Mouse (Mus musculus) neural tube, embryonic 14.5 days (tissue): ENCODE measurements around the gene A2ml1. TPM values are rescaled to one million over a fixed set of nuclear protein-coding genes. Genes with fewer than 3 reads are reported as not detected.

Source experiments
- ATAC-seq: fragments of 200-750 bp; cut with Nextera tagmentation; 2 replicates; pipeline ENCODE4 v1.8.0; 2017; ENCODE audit warnings: low read depth, mild to moderate bottlenecking, moderate TSS enrichment, moderate library complexity
- H3K27ac ChIP-seq: fragments of 300-500 bp; sonication (generic); 2 replicates; pipeline ENCODE4 v1.5.1; 2014; ENCODE audit warnings: low read depth, mild to moderate bottlenecking, control low read depth, low read length, moderate library complexity, mixed read lengths
- H3K27me3 ChIP-seq: fragments of 300-500 bp; sonication (generic); 2 replicates; pipeline ENCODE4 v1.6.1; 2014; ENCODE audit warnings: low read length; ENCODE audit not compliant: control insufficient read depth, insufficient read depth
- H3K36me3 ChIP-seq: fragments of 300-500 bp; sonication (generic); 2 replicates; pipeline ENCODE4 v1.6.1; 2014; ENCODE audit warnings: low read length, mixed read lengths; ENCODE audit not compliant: control insufficient read depth, insufficient read depth
- H3K4me1 ChIP-seq: fragments of 300-500 bp; sonication (generic); 2 replicates; pipeline ENCODE4 v1.6.1; 2014; ENCODE audit warnings: low read length; ENCODE audit not compliant: control insufficient read depth, insufficient read depth
- H3K4me2 ChIP-seq: fragments of 300-500 bp; sonication (generic); 2 replicates; pipeline ENCODE4 v1.6.1; 2014; ENCODE audit warnings: mild to moderate bottlenecking, low read depth, low read length, control low read depth
- H3K4me3 ChIP-seq: fragments of 300-500 bp; sonication (generic); 2 replicates; pipeline ENCODE4 v1.5.1; 2014; ENCODE audit warnings: low read depth, low read length, control low read depth, mixed read lengths
- H3K9ac ChIP-seq: fragments of 300-500 bp; sonication (generic); replicated peaks from 2 replicates; pipeline ENCODE4 v1.6.1; 2014; ENCODE audit warnings: low read depth, mild to moderate bottlenecking, control low read depth, low read length, mixed read lengths
- H3K9me3 ChIP-seq: fragments of 300-500 bp; sonication (generic); 2 replicates; pipeline ENCODE4 v1.6.1; 2016; ENCODE audit warnings: low read length; ENCODE audit not compliant: control insufficient read depth
- WGBS: fragments of 180-500 bp; shearing (Covaris S2); extraction: QIAGEN DNeasy Blood & Tissue Kit; methylation state at CpG from one replicate; pipeline ENCODE4 v1.1.7; 2014; 5-methylcytosine and 5-hydroxymethylcytosine counted together
- polyA plus RNA-seq: library from polyadenylated mRNA; unstranded; fragments of >200 nt; fragmentation: Nextera tagmentation; extraction: Ambion mirVana; gene quantifications from 2 replicates; pipeline ENCODE4 v1.2.1, GENCODE M21; 2014

Gene A2ml1
- polyA plus RNA-seq, 1 experiment from 2014 or later = 3.7 TPM

- H3K4me3 ChIP-seq = no peak overlapping the region
- no peaks in the 10 kb centered on the region for H3K9me3 ChIP-seq
- H3K27me3 ChIP-seq = no peaks in the 10 kb centered on the region
- no peak overlapping the region for H3K4me2 ChIP-seq
- H3K4me1 ChIP-seq = no peaks in the 10 kb centered on the region
- H3K27ac ChIP-seq = no peak overlapping the region
- no peaks in the 10 kb centered on the region for H3K36me3 ChIP-seq
- no peak overlapping the region for H3K9ac ChIP-seq
- WGBS = 25% methylated on average over 10 of the region's 10 CpGs
- no peak for ATAC-seq
These were observed 2.8 kb upstream of the A2ml1 start for GRCm38 (mm10) chr6:128584070-128584660.

GRCm38 (mm10) chr6:128577301-128577700 is 4.1 kb downstream of the A2ml1 start:
- H3K9ac ChIP-seq = no peak overlapping the region
- 87% methylated on average over 9 of the region's 9 CpGs for WGBS
- no peaks in the 10 kb centered on the region for H3K4me1 ChIP-seq
- ATAC-seq = no peak
- no peak overlapping the region for H3K27ac ChIP-seq
- H3K36me3 ChIP-seq = no peaks in the 10 kb centered on the region
- H3K27me3 ChIP-seq = no peaks in the 10 kb centered on the region
- no peaks in the 10 kb centered on the region for H3K9me3 ChIP-seq
- H3K4me3 ChIP-seq = no peak overlapping the region
- no peak overlapping the region for H3K4me2 ChIP-seq

- Histone ChIP-seq H3K36me3 (no peaks in the 10 kb centered on the region), H3K4me1 (no peaks in the 10 kb centered on the region), H3K27ac (no peak overlapping the region), H3K9ac (no peak overlapping the region), H3K9me3 (no peaks in the 10 kb centered on the region), H3K27me3 (no peaks in the 10 kb centered on the region), H3K4me3 (no peak overlapping the region), H3K4me2 (no peak overlapping the region)
- no peak for ATAC-seq
- WGBS = 89% methylated on average over 11 of the region's 11 CpGs
These were observed 14.8 kb downstream of the A2ml1 start for GRCm38 (mm10) chr6:128566589-128566988.

- Histone ChIP-seq H3K4me2 (no peak overlapping the region), H3K9me3 (no peaks in the 10 kb centered on the region), H3K9ac (no peak overlapping the region), H3K27me3 (no peaks in the 10 kb centered on the region), H3K36me3 (no peaks in the 10 kb centered on the region), H3K4me1 (no peaks in the 10 kb centered on the region), H3K4me3 (no peak overlapping the region), H3K27ac (no peak overlapping the region)
- ATAC-seq = no peak
- 91% methylated on average over 7 of the region's 7 CpGs for WGBS
These were observed 27.4 kb downstream of the A2ml1 start for GRCm38 (mm10) chr6:128554049-128554448.

GRCm38 (mm10) chr6:128549463-128550452 is 31.6 kb downstream of the A2ml1 start:
- Histone ChIP-seq H3K4me1 (no peaks in the 10 kb centered on the region), H3K9me3 (no peaks in the 10 kb centered on the region), H3K4me3 (no peak overlapping the region), H3K36me3 (no peaks in the 10 kb centered on the region), H3K27me3 (no peaks in the 10 kb centered on the region), H3K4me2 (no peak overlapping the region), H3K27ac (no peak overlapping the region), H3K9ac (no peak overlapping the region)
- ATAC-seq = no peak
- 87% methylated on average over 15 of the region's 15 CpGs for WGBS

GRCm38 (mm10) chr6:128548532-128548931 is 32.9 kb downstream of the A2ml1 start:
- H3K9ac ChIP-seq = no peak overlapping the region
- H3K4me1 ChIP-seq = no peaks in the 10 kb centered on the region
- no peak for ATAC-seq
- no peaks in the 10 kb centered on the region for H3K27me3 ChIP-seq
- no peaks in the 10 kb centered on the region for H3K9me3 ChIP-seq
- 93% methylated on average over 10 of the region's 10 CpGs for WGBS
- no peak overlapping the region for H3K4me2 ChIP-seq
- H3K36me3 ChIP-seq = no peaks in the 10 kb centered on the region
- no peak overlapping the region for H3K4me3 ChIP-seq
- no peak overlapping the region for H3K27ac ChIP-seq

GRCm38 (mm10) chr6:128545402-128545801 is 36.0 kb downstream of the A2ml1 start:
- 88% methylated on average over 4 of the region's 4 CpGs for WGBS
- no peak overlapping the region for H3K9ac ChIP-seq
- no peak for ATAC-seq

GRCm38 (mm10) chr6:128543226-128543625 is 38.2 kb downstream of the A2ml1 start:
- 81% methylated on average over 13 of the region's 13 CpGs for WGBS
- Histone ChIP-seq H3K4me2 (no peak overlapping the region), H3K4me1 (no peaks in the 10 kb centered on the region), H3K9me3 (no peaks in the 10 kb centered on the region), H3K4me3 (no peak overlapping the region), H3K9ac (no peak overlapping the region), H3K27me3 (no peaks in the 10 kb centered on the region), H3K36me3 (no peaks in the 10 kb centered on the region), H3K27ac (no peak overlapping the region)
- no peak for ATAC-seq

More at GRCm38 (mm10) chr6:128545402-128545801, 36.0 kb downstream of the A2ml1 start:
- no peak overlapping the region for H3K4me2 ChIP-seq
- H3K4me3 ChIP-seq = no peak overlapping the region
- no peaks in the 10 kb centered on the region for H3K9me3 ChIP-seq
- no peak overlapping the region for H3K27ac ChIP-seq
- no peaks in the 10 kb centered on the region for H3K36me3 ChIP-seq
- no peaks in the 10 kb centered on the region for H3K4me1 ChIP-seq
- H3K27me3 ChIP-seq = no peaks in the 10 kb centered on the region

- no peaks in the 10 kb centered on the region for H3K9me3 ChIP-seq
- H3K4me2 ChIP-seq = no peak overlapping the region
- no peak for ATAC-seq
- H3K36me3 ChIP-seq = no peaks in the 10 kb centered on the region
- no peaks in the 10 kb centered on the region for H3K27me3 ChIP-seq
- no peak overlapping the region for H3K4me3 ChIP-seq
- no peaks in the 10 kb centered on the region for H3K4me1 ChIP-seq
- WGBS = 96% methylated on average over 2 of the region's 2 CpGs
- H3K9ac ChIP-seq = no peak overlapping the region
- no peak overlapping the region for H3K27ac ChIP-seq
These were observed 46.2 kb downstream of the A2ml1 start for GRCm38 (mm10) chr6:128535250-128535649.
